ENCODE assay signal across 10 mouse cellular contexts in genomic region chr13:41146271-41146670, GRCm38 (mm10). TPM values are rescaled to one million over a fixed set of nuclear protein-coding genes. Genes with fewer than 3 reads are reported as not detected.
A peak's percentile ranks its signal among the peaks of the same experiment; 100 is the strongest.
DNase-seq lines count a peak whose midpoint lies in the region; ATAC-seq lines count a peak whose summit lies in the region.
"Had no signal": no experiment of that assay in that cellular context is flagged by ENCODE, and none has a peak within 500 bp of the region (broad histone marks: within the 10 kb centered on the region; RNA-seq: fewer than 3 reads in every experiment).

No protein-coding gene starts in this region.

- ATAC-seq in intestine, embryonic 14.5 days (replicated peaks; ENCODE audit: low FRiP score, low TSS enrichment, low read depth) = no peak
- ATAC-seq in intestine, embryonic 16.5 days = no peak
- peak; percentile 56; the same call in 1 of the 2 replicates for ATAC-seq in monocyte, adult 5-6 weeks (replicated peaks; ENCODE audit: insufficient number of reproducible peaks, low FRiP score, low TSS enrichment, poor library complexity, severe bottlenecking)

- H3K4me3 ChIP-seq in intestine, embryonic 14.5 days (ENCODE audit: low read depth, low read length) = no peak overlapping the region
- H3K4me3 ChIP-seq in intestine, embryonic 16.5 days (ENCODE audit: low read length) = no peak overlapping the region
- H3K4me3 ChIP-seq: erythroblast, embryonic 14.5 days; neural tube, embryonic 13.5 days had no signal

- WGBS in intestine, embryonic 14.5 days = 79% methylated on average over 10 of the region's 10 CpGs
- 79% methylated on average over 10 of the region's 10 CpGs for WGBS in intestine, embryonic 16.5 days

- no peak overlapping the region for H3K27ac ChIP-seq in intestine, embryonic 14.5 days (ENCODE audit: low read depth)
- H3K27ac ChIP-seq in intestine, embryonic 16.5 days (ENCODE audit: low read length) = no peak overlapping the region
- H3K27ac ChIP-seq: neural tube, embryonic 13.5 days had no signal

- no peak overlapping the region for H3K9ac ChIP-seq in intestine, embryonic 14.5 days (ENCODE audit: low read length)
- H3K9ac ChIP-seq in intestine, embryonic 16.5 days (ENCODE audit: low read depth, low read length) = no peak overlapping the region
- H3K9ac ChIP-seq: neural tube, embryonic 13.5 days had no signal

- DNase-seq in intestine, embryonic 14.5 days (ENCODE audit: low spot score) = peak; percentile 72
- peak; percentile 78 for DNase-seq in WW6 (ENCODE audit: low read depth, low spot score)
- DNase-seq in cerebellum, postnatal 25 days = peak; percentile 62 to 77
- peak; percentile 3 to 19 for DNase-seq in heart, adult 9 months (ENCODE audit: low spot score in 2 of 2)
- peak; percentile 68 to 83 for DNase-seq in left cerebral cortex, adult 18-20 months (ENCODE audit: low spot score in 2 of 2)
- peak; percentile 40 for DNase-seq in testis, postnatal 14 days (ENCODE audit: low spot score)

- H3K9me3 ChIP-seq in intestine, embryonic 14.5 days (ENCODE audit: control insufficient read depth, low read length) = no peaks in the 10 kb centered on the region
- H3K9me3 ChIP-seq in intestine, embryonic 16.5 days (ENCODE audit: control insufficient read depth, low read length) = no peaks in the 10 kb centered on the region
- H3K9me3 ChIP-seq: neural tube, embryonic 13.5 days had no signal

- H3K4me2 ChIP-seq in intestine, embryonic 14.5 days (ENCODE audit: low read length) = no peak overlapping the region
- no peak overlapping the region for H3K4me2 ChIP-seq in intestine, embryonic 16.5 days (ENCODE audit: low read depth, low read length)
- H3K4me2 ChIP-seq: neural tube, embryonic 13.5 days had no signal

- no peaks in the 10 kb centered on the region for H3K36me3 ChIP-seq in intestine, embryonic 14.5 days (ENCODE audit: control insufficient read depth, insufficient read depth, low read length)
- H3K36me3 ChIP-seq in intestine, embryonic 16.5 days (ENCODE audit: control insufficient read depth, insufficient read depth, low read length) = no peaks in the 10 kb centered on the region
- H3K36me3 ChIP-seq: neural tube, embryonic 13.5 days had no signal

- no peaks in the 10 kb centered on the region for H3K4me1 ChIP-seq in intestine, embryonic 14.5 days (replicated peaks; ENCODE audit: control insufficient read depth, insufficient read depth, low read length)
- no peaks in the 10 kb centered on the region for H3K4me1 ChIP-seq in intestine, embryonic 16.5 days (ENCODE audit: control insufficient read depth, insufficient read depth, low read length)
- H3K4me1 ChIP-seq: neural tube, embryonic 13.5 days had no signal

- H3K27me3 ChIP-seq in intestine, embryonic 14.5 days (replicated peaks; ENCODE audit: control insufficient read depth, insufficient read depth, low read length) = no peaks in the 10 kb centered on the region
- H3K27me3 ChIP-seq in intestine, embryonic 16.5 days (replicated peaks; ENCODE audit: control insufficient read depth, insufficient read depth, low read length) = no peaks in the 10 kb centered on the region
- H3K27me3 ChIP-seq: neural tube, embryonic 13.5 days had no signal

RNA-seq across cellular contexts. Expression of gene Sycp2l, which starts 32.2 kb away (rescaled TPM):
- 0.23 and 0.30 TPM in 2 replicates for polyA plus RNA-seq in intestine, embryonic 14.5 days (2014; fragmentation: Nextera tagmentation; extraction: Ambion mirVana)
- 0.16 and 0.18 TPM in 2 replicates for polyA plus RNA-seq in intestine, embryonic 16.5 days (2015; fragmentation: Nextera tagmentation; extraction: Ambion mirVana)
- under 1 TPM in 1 of 2 experiments, not detected in 1; 0.28 TPM for total RNA-seq in left cerebral cortex, adult 18-20 months (2021)
- not detected in 3 replicates for total RNA-seq in monocyte, adult 5-6 weeks (2017)
- polyA plus RNA-seq: erythroblast, embryonic 14.5 days; neural tube, embryonic 13.5 days had no signal

RNA-seq across cellular contexts. Expression of gene Gcm2, which starts 35.4 kb away (rescaled TPM):
- polyA plus RNA-seq in intestine, embryonic 14.5 days (2014; fragmentation: Nextera tagmentation; extraction: Ambion mirVana) = not detected in 2 replicates
- not detected in 2 replicates for polyA plus RNA-seq in intestine, embryonic 16.5 days (2015; fragmentation: Nextera tagmentation; extraction: Ambion mirVana)
- not detected for total RNA-seq in left cerebral cortex, adult 18-20 months (2021)
- total RNA-seq in monocyte, adult 5-6 weeks (2017) = not detected in 3 replicates
- polyA plus RNA-seq: erythroblast, embryonic 14.5 days; neural tube, embryonic 13.5 days had no signal

Comparison
In these comparisons a context has a peak if more than half of its experiments do, and no peak if none do; other contexts are left out.
1. DNase-seq: peak in every context shown above with its lines; median percentile 78 in WW6; 76 in left cerebral cortex, adult 18-20 months; 72 in intestine, embryonic 14.5 days; 70 in cerebellum, postnatal 25 days; 40 in testis, postnatal 14 days; 11 in heart, adult 9 months.